Mouse (Mus musculus): ENCODE data around the gene Slc12a5. TPM values are rescaled to one million over a fixed set of nuclear protein-coding genes. Genes with fewer than 3 reads are reported as not detected.

Slc12a5 gene
- total RNA-seq (2021) = 1 to 10 TPM; 4.3 to 7.9 TPM
- long read RNA-seq, experiment 1, partial matches to known transcripts = 0 of 1 reads
- long read RNA-seq, experiment 1, other reads (novel, unspliced or antisense) = 1 of 1 reads
- long read RNA-seq, experiment 2, partial matches to known transcripts = 0 of 1 reads
- long read RNA-seq, experiment 2, other reads (novel, unspliced or antisense) = 1 of 1 reads

- peak; percentile 80 to 87 for DNase-seq
Observed at GRCm38 (mm10) chr2:164960716-164961441, at the start of gene Slc12a5. Gene Slc12a5 (plus strand): TSS chr2:164960802.

- DNase-seq = peak; percentile 94 to 97
Observed at GRCm38 (mm10) chr2:164911086-164912048, 49.2 kb upstream of the Slc12a5 start, which contains the start of gene Zfp335. Gene Zfp335 (minus strand): TSS chr2:164911757.

- DNase-seq = peak; percentile 63 to 68
Observed at GRCm38 (mm10) chr2:164912151-164912550, 48.5 kb upstream of the Slc12a5 start.

- DNase-seq = no peak
Observed at GRCm38 (mm10) chr2:164912749-164913427, 47.7 kb upstream of the Slc12a5 start.

- DNase-seq = peak in 1 of 2 experiments; percentile 50
Observed at GRCm38 (mm10) chr2:164913428-164913786, 47.2 kb upstream of the Slc12a5 start.

- DNase-seq = no peak
Observed at GRCm38 (mm10) chr2:164916820-164917219, 43.8 kb upstream of the Slc12a5 start.

- no peak for DNase-seq
Observed at GRCm38 (mm10) chr2:164917371-164917770, 43.2 kb upstream of the Slc12a5 start.

- peak; percentile 35 to 49 for DNase-seq
Observed at GRCm38 (mm10) chr2:164918325-164918724, 42.3 kb upstream of the Slc12a5 start.

- DNase-seq = peak in 1 of 2 experiments; percentile 22
Observed at GRCm38 (mm10) chr2:164921984-164922383, 38.6 kb upstream of the Slc12a5 start.

- peak; percentile 54 to 60 for DNase-seq
Observed at GRCm38 (mm10) chr2:164923291-164923690, 37.3 kb upstream of the Slc12a5 start.

GRCm38 (mm10) chr2:164924100-164924857, 36.3 kb upstream of the Slc12a5 start:
- peak; percentile 91 for DNase-seq

GRCm38 (mm10) chr2:164930706-164931581, 29.7 kb upstream of the Slc12a5 start:
- peak; percentile 49 to 74 for DNase-seq

GRCm38 (mm10) chr2:164933534-164933933, 27.1 kb upstream of the Slc12a5 start:
- DNase-seq = no peak

GRCm38 (mm10) chr2:164935991-164936390, 24.6 kb upstream of the Slc12a5 start:
- DNase-seq = no peak

- peak; percentile 53 to 60 for DNase-seq
Observed at GRCm38 (mm10) chr2:164938146-164939091, 22.2 kb upstream of the Slc12a5 start.

- DNase-seq = no peak
Observed at GRCm38 (mm10) chr2:164939106-164939505, 21.5 kb upstream of the Slc12a5 start.

- DNase-seq = no peak
Observed at GRCm38 (mm10) chr2:164940140-164940830, 20.3 kb upstream of the Slc12a5 start, which contains the start of gene Mmp9. Gene Mmp9 (plus strand): TSS chr2:164940780.

GRCm38 (mm10) chr2:164942692-164943290, 17.8 kb upstream of the Slc12a5 start:
- peak; percentile 44 to 58 for DNase-seq

All from adrenal gland, postnatal 36 days (tissue).